Mouse (Mus musculus) T-cell, adult 66 days (primary cell): ENCODE measurements around the gene Eps8l2. TPM values are rescaled to one million over a fixed set of nuclear protein-coding genes. Genes with fewer than 3 reads are reported as not detected.

Experiments used
- total RNA-seq, 2 experiments: library from RNA; stranded (reverse); gene quantifications; 3 replicates in 1 of 2; 4 replicates in 1 of 2; pipeline ENCODE4 v1.2.4; 2023

Gene Eps8l2
- total RNA-seq, result under 1 TPM in 1 of 2 experiments, not detected in 1; 0.80 TPM

DNA sequence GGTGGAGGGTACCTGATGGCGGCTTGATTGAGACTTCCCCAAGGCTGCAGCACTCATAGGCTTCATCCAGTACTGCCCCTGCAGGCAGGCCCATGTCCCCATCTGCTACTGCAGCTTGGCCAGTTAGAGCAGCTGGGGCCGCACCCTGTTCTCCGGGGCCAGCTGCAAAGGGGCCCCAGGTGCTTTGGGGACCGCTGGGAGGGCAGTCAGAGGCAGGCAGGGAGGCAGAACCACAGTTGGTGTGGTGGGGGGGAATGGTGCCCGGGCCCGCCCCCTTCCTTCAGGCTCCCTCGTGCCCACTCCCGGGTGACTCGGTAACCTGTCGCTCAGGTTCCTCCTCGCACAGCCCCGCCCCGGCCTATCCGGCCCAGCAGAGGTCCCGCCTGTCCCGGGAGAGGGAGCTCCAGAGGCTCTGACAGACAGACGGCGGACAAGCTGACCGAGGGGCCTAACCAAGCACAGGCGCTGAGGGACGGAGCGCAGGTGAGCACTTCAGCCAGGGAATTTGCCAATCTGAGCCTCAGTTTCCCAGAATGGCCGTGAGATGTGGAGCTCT is at the start of gene Eps8l2:
Gene Eps8l2, plus strand, starts transcription at position 305 of the 556 bp plus-strand sequence.

DNA sequence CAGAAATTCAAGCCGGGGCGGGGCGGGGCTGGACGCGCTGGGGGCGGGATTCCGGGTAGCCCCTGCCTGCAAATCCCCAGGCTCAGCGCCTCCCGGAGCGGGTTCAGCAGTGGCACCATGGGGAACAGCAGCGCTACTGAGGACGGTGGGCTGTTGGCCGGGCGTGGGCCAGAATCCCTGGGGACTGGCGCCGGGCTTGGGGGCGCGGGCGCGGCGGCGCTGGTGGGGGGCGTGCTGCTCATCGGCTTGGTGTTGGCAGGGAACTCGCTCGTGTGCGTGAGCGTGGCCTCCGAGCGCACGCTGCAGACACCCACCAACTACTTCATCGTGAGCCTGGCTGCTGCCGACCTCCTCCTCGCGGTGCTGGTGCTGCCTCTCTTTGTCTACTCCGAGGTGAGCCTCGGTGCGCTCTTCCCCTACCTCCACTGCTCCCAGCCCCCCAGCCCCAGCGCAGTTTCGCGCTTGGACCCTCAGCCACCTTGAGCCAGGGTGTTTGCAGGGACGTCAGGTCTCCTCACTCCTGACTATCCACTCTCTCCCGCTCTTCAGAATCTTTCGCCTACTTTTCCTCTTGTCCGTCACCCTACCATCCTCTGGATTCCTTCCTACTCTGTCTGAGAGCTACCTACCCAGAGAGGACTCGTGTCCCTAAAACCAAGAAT is 46.6 kb upstream of the Eps8l2 start, which contains the start of gene Drd4:
Gene Drd4, plus strand, starts transcription at position 86 of the 662 bp plus-strand sequence.

DNA sequence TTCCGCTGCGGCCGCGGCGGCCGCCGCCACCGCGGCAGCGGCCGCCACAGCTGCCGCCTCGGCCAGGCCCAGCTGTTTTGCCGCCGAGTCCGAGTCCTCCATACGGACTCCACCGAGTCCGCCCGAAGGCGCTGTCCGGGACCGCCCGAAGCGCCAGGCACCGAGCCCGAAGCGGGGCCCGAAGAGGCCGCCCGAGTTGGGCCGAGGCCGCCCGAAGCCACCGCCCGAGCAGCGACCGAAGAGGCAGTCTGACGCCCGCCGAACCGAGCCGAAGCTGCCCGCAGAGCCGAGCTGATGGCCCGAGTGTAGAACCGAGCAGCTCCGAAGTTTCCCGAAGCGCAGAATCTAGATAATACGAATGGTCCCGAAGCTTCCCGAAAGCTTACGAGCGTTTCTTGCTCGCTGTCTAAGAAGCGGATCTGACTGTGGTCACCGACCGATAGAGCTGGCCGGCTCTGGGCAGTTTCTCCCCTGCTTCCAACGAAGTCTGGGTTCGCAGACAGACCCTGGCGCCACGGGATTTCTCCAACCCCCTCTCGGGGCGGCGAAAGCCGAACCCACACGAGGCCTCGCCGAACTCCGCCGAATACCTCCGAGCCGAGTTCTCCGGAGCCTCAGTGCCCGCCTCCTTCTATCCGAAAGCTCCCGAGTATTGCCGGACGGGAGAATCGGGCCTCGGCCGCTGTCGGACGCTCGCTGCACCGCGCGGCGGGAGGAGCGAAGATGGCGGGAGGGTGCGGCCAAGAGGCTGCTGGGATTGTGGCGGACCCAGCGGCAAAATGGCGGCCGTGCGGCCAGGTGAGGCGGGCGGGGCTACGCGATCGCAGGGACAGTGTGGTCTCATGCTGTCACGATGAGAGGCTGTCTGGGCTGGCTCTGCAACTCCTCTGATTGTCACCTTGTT is 11.0 kb upstream of the Eps8l2 start, which contains the start of the genes Deaf1 and Tmem80:
Gene Deaf1, minus strand, starts transcription at position 222 of the 904 bp plus-strand sequence.
Gene Tmem80, plus strand, starts transcription at position 271 of the 904 bp plus-strand sequence.

DNA sequence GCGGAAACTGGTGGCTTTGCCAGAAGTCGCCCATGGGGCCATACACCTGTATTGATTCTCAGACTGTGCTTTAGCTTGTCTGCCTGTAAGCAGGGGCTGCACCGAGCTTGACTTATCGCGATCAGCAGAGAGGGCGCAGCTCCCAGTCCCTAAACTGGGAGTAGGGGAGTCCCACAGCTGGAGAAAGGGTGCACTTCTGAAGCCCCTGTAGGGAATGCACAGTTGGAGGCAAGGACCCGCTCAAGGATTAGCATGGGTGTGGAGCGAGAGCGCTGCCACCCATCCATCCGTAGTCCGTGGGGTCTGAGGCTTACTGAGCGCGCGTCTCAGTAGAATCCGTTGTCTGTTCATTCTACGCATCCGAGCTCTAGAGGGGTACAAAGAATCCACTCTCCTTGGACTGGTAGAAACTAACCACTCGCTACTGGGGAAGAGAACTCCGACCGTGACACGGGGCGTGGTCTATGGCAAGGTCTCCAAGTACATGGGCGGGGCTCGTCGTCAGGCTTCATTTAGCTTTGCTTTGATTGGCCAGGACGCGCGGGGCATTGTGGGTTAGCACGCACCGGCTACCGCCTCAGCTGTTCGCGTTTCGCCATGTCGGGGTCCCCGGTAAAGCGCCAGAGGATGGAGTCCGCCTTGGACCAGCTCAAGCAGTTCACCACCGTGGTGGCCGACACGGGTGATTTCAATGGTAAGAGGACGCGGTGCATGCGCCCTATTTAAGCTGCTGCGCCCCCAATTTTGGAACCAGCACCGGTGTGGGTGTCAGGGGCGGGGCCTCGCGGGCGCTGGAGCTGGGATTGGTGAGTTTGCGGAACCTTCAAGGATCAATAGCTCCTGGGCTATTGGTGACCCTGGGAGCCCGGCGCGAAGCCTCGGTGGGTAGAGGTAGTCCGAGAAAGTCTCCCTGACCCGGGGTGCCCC is 53.2 kb downstream of the Eps8l2 start, which contains the start of gene Taldo1:
Gene Taldo1, plus strand, starts transcription at position 575 of the 927 bp plus-strand sequence.

Other genes starting within 250 kb of the Eps8l2 start
- 10 to 100 TPM; 74.9 to 85.3 TPM for gene Sigirr, start 238.3 kb upstream of the Eps8l2 start, total RNA-seq
- not detected for gene Ano9, start 221.1 kb upstream of the Eps8l2 start, total RNA-seq
- gene Ptdss2, start 216.5 kb upstream of the Eps8l2 start, total RNA-seq, result 10 to 100 TPM; 12.0 to 12.5 TPM
- gene Rnh1, start 166.0 kb upstream of the Eps8l2 start, total RNA-seq, result 10 to 100 TPM; 35.2 to 41.1 TPM
- gene Hras, start 144.9 kb upstream of the Eps8l2 start, total RNA-seq, result 10 to 100 TPM; 38.9 to 45.3 TPM
- 1 to 10 TPM; 4.8 to 5.0 TPM for gene Lrrc56, start 144.7 kb upstream of the Eps8l2 start, total RNA-seq
- 1 to 10 TPM; 2.4 to 2.6 TPM for gene Lmntd2, start 124.8 kb upstream of the Eps8l2 start, total RNA-seq
- gene Rassf7, start 123.0 kb upstream of the Eps8l2 start, total RNA-seq, result 1 to 10 TPM; 9.3 to 9.6 TPM
- gene Phrf1, start 110.1 kb upstream of the Eps8l2 start, total RNA-seq, result 100 to 1,000 TPM; 173 to 177 TPM
- 10 to 100 TPM; 34.4 to 53.3 TPM for gene Irf7, start 72.4 kb upstream of the Eps8l2 start, total RNA-seq
- not detected for gene Cdhr5, start 62.1 kb upstream of the Eps8l2 start, total RNA-seq
- gene Sct, start 59.7 kb upstream of the Eps8l2 start, total RNA-seq, result not detected
- gene Drd4, start 46.9 kb upstream of the Eps8l2 start, total RNA-seq, result not detected
- gene Deaf1, start 11.2 kb upstream of the Eps8l2 start, total RNA-seq, result 10 to 100 TPM; 65.6 to 68.5 TPM
- gene Tmem80, start 11.1 kb upstream of the Eps8l2 start, total RNA-seq, result 10 to 100 TPM; 20.7 to 21.2 TPM
- gene Taldo1, start 53.3 kb downstream of the Eps8l2 start, total RNA-seq, result 100 to 1,000 TPM in 1 of 2 experiments, 10 to 100 TPM in 1; 93.1 to 107 TPM
- gene Gatd1, start 75.3 kb downstream of the Eps8l2 start, total RNA-seq, result 10 to 100 TPM; 38.3 to 40.0 TPM
- not detected for gene Cend1, start 90.6 kb downstream of the Eps8l2 start, total RNA-seq
- 10 to 100 TPM; 55.0 to 76.6 TPM for gene Slc25a22, start 99.0 kb downstream of the Eps8l2 start, total RNA-seq
- 1 to 10 TPM; 2.4 to 5.7 TPM for gene Pidd1, start 105.1 kb downstream of the Eps8l2 start, total RNA-seq
- 1,000 to 10,000 TPM; 3,530 to 3,735 TPM for gene Rplp2, start 108.5 kb downstream of the Eps8l2 start, total RNA-seq
- 10 to 100 TPM; 52.1 to 58.8 TPM for gene Pnpla2, start 116.3 kb downstream of the Eps8l2 start, total RNA-seq
- 1 to 10 TPM in 1 of 2 experiments, not detected in 1; 1.0 TPM for gene Cracr2b, start 122.2 kb downstream of the Eps8l2 start, total RNA-seq
- gene Cd151, start 128.5 kb downstream of the Eps8l2 start, total RNA-seq, result 1 to 10 TPM; 7.2 to 8.9 TPM
- gene Polr2l, start 136.3 kb downstream of the Eps8l2 start, total RNA-seq, result 10 to 100 TPM; 17.0 to 21.1 TPM
- gene Tspan4, start 136.4 kb downstream of the Eps8l2 start, total RNA-seq, result 1 to 10 TPM; 2.2 to 2.8 TPM
- gene Chid1, start 201.0 kb downstream of the Eps8l2 start, total RNA-seq, result 10 to 100 TPM; 21.1 to 31.6 TPM
- gene Ap2a2, start 223.3 kb downstream of the Eps8l2 start, total RNA-seq, result 10 to 100 TPM; 53.8 to 54.1 TPM